Mouse (Mus musculus): ENCODE data around the gene Gm42688. TPM values are rescaled to one million over a fixed set of nuclear protein-coding genes. Genes with fewer than 3 reads are reported as not detected.

The Gm42688 gene
- polyA plus RNA-seq, 1 experiment from 2014 or later, result 1.9 TPM

DNA sequence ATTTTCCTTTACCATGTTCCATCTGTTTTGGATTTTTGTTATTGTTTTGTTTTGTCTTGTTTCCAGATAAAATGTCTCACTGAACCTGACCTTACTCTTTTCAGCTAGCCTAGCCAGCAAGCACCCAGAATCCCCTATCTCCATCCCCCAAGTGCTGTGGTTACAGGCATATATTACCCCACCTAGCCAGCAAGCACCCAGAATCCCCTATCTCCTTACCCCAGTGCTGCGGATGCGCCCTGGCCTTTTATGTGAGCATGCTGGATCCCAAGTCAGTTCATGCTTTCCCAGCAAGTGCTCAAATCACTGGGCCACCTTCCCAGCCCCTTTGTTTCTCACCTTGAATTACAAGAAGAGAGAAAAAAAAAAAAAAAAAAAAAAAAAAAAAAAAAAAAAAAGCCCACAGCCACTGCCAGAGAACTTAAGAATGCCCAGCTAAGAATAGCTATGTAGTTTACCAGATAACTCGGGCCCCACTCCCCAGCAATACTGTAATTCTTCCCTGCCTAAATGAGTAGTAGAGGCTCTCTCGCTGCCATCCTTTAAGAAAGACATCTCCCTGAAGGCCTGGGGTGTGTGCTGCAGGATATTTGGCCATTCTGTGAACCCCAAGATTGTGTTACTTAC lies 10.2 kb downstream of the Gm42688 start:
- Histone ChIP-seq H3K27ac (ENCODE audit: low read depth, low read length) (no peak overlapping the region), H3K4me2 (ENCODE audit: low read length) (no peak overlapping the region), H3K4me3 (ENCODE audit: low read depth, low read length) (no peak overlapping the region), H3K4me1 (ENCODE audit: control insufficient read depth, insufficient read depth, low read length) (peaks cover 15% of the 10 kb centered on the region), H3K36me3 (ENCODE audit: control insufficient read depth, insufficient read depth, low read length) (0 out of 2 replicates have a peak, but pooled peaks cover 5% of the 10 kb centered on the region), H3K9me3 (replicated peaks; ENCODE audit: control insufficient read depth, low read length) (no peaks in the 10 kb centered on the region), H3K9ac (ENCODE audit: low read length) (no peak overlapping the region), H3K27me3 (replicated peaks; ENCODE audit: control insufficient read depth, insufficient read depth, low read length) (no peaks in the 10 kb centered on the region)
- WGBS, result 90% methylated on average over 4 of the region's 4 CpGs
- DNase-seq (ENCODE audit: low spot score) (no peak), ATAC-seq (no peak)

DNA sequence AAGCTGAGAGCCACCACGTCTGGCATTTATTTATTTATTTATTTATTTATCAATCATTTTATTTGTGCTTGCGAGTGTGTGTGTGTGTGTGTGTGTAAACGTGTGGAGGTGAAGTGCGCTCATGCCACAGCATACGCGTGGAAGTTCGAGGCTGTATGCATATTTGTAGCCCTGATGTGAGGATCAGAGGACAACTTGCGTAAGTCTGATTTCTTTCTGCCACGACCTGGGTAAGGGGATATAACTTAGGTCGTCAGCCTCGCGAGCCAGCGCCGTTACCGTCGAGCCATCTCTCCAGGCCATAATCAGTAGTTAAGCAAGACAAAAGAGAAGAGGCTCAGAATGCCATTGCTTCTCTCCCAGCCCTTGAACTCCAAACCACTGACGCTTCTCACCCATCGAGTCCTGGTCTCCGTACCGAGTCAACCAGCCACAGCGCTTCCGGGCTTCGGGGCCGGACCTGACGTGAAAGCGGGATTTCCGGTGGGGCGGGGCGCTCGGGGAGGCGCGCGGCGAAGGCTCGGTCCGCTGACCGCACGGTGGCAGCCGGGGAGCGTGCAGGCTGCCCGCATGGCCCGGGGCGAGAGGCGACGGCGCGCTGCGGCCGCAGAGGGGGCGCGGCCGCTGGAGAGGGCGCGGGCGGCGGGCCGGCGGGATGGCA lies 13.7 kb downstream of the Gm42688 start, which contains the start of gene Mogs:
TSS of gene Mogs (plus strand) at position 486 of the 661 bp plus-strand sequence.
- Histone ChIP-seq H3K9ac (ENCODE audit: low read length) (peak within 1 kb of the TSS; percentile 94), H3K4me2 (ENCODE audit: low read length) (peak within 1 kb of the TSS; percentile 95), H3K27ac (ENCODE audit: low read depth, low read length) (peak within 1 kb of the TSS; percentile 72), H3K27me3 (replicated peaks; ENCODE audit: control insufficient read depth, insufficient read depth, low read length) (no peaks in the 10 kb centered on the region), H3K4me1 (ENCODE audit: control insufficient read depth, insufficient read depth, low read length) (peaks cover 12% of the 10 kb centered on the region), H3K36me3 (ENCODE audit: control insufficient read depth, insufficient read depth, low read length) (peaks cover 33% of the 10 kb centered on the region), H3K9me3 (replicated peaks; ENCODE audit: control insufficient read depth, low read length) (no peaks in the 10 kb centered on the region), H3K4me3 (ENCODE audit: low read depth, low read length) (peak within 1 kb of the TSS; percentile 83)
- ATAC-seq (peak; percentile 89), DNase-seq (ENCODE audit: low spot score) (peak; percentile 91)
- WGBS, result 1% methylated on average over 48 of the region's 58 CpGs

DNA sequence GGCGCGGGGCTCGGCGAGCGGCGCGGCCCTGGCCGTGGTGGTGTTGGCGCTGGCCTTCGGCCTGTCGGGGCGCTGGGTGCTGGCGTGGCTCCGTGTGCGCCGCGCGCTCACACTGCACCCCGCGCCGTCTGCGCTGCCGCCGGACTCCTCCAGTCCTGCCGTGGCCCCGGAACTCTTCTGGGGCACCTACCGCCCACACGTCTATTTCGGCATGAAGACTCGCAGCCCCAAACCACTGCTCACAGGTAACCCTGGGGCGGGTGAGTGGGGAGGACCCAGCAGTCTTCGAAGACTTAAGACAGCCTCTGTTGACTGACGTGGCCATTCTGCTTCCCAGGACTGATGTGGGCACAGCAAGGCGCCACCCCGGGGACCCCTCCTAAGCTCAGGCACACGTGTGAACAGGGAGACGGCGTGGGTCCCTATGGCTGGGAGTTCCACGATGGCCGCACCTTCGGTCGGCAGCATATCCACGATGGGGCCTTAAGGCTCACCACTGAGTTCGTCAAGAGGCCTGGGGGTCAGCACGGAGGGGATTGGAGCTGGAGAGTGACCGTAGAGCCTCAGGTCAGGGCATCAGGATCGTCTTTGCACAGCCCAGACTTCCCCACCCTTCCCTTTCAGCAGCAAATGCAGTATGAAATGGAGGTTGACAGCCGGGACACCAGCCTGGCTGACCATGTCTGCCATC lies 14.4 kb downstream of the Gm42688 start:
- Histone ChIP-seq H3K27ac (ENCODE audit: low read depth, low read length) (peak overlapping the region; percentile 72), H3K4me1 (ENCODE audit: control insufficient read depth, insufficient read depth, low read length) (peaks cover 15% of the 10 kb centered on the region), H3K27me3 (replicated peaks; ENCODE audit: control insufficient read depth, insufficient read depth, low read length) (no peaks in the 10 kb centered on the region), H3K9me3 (replicated peaks; ENCODE audit: control insufficient read depth, low read length) (no peaks in the 10 kb centered on the region), H3K4me2 (ENCODE audit: low read length) (peak overlapping the region; percentile 95), H3K36me3 (ENCODE audit: control insufficient read depth, insufficient read depth, low read length) (peaks cover 31% of the 10 kb centered on the region), H3K4me3 (ENCODE audit: low read depth, low read length) (peak overlapping the region; percentile 83), H3K9ac (ENCODE audit: low read length) (peak overlapping the region; percentile 94)
- DNase-seq (ENCODE audit: low spot score) (no peak), ATAC-seq (peak; percentile 54)
- 2% methylated on average over 46 of the region's 48 CpGs for WGBS

DNA sequence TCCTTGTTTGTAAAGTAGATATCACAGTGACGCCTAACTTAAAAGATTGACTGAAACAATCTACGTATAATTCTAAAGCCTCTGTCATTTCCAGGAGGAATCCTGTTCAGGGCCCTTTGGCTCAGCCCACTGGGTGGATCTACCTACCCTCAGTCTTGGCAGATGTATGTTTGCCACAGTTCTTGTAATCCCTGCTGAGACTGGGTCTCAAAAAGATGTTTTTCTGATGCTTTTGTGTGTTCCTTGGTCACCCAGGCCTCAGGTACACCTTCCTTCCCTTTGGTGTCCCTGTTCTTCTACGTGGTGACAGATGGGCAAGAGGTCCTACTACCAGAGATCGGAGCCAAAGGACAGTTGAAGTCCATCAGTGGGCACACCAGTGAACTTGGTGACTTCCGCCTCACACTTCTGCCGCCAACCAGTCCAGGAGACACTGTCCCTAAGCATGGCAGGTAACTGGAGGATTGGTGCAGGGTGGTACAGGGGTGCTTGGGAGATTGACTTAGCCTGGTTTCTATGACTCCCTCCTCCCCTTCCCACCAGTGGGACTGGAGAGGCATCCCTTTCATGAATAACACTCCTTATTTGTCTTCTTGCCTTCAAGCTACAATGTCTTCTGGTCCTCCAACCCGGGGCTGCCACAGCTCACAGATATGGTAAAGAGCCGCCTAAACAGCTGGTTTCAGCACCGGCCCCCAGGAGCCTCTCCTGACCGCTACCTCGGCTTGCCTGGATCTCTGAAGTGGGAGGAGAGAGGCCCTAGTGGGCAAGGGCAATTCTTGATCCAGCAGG lies 15.2 kb downstream of the Gm42688 start:
- Histone ChIP-seq H3K9me3 (replicated peaks; ENCODE audit: control insufficient read depth, low read length) (no peaks in the 10 kb centered on the region), H3K27ac (ENCODE audit: low read depth, low read length) (no peak overlapping the region; the same call in 1 of the 2 replicates), H3K4me3 (ENCODE audit: low read depth, low read length) (peak overlapping the region; percentile 83), H3K9ac (ENCODE audit: low read length) (peak overlapping the region; percentile 94), H3K4me1 (ENCODE audit: control insufficient read depth, insufficient read depth, low read length) (peaks cover 15% of the 10 kb centered on the region), H3K4me2 (ENCODE audit: low read length) (peak overlapping the region; percentile 95), H3K36me3 (ENCODE audit: control insufficient read depth, insufficient read depth, low read length) (peaks cover 28% of the 10 kb centered on the region), H3K27me3 (replicated peaks; ENCODE audit: control insufficient read depth, insufficient read depth, low read length) (no peaks in the 10 kb centered on the region)
- ATAC-seq (no peak), DNase-seq (ENCODE audit: low spot score) (no peak)
- 81% methylated on average over 11 of the region's 11 CpGs for WGBS

DNA sequence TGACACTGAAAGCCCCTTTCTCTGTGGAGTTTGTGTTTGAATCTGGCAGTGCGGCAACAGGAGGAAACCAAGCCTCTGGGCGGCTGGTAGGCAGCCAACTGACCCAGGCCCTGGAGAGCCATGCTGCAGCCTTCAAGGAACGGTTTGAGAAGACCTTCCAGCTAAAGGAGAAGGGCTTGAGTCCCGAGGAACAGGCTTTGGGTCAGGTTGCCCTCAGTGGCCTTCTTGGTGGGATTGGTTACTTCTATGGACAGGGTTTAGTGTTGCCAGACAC lies 15.7 kb downstream of the Gm42688 start:
- Histone ChIP-seq H3K9me3 (replicated peaks; ENCODE audit: control insufficient read depth, low read length) (no peaks in the 10 kb centered on the region), H3K36me3 (ENCODE audit: control insufficient read depth, insufficient read depth, low read length) (peaks cover 28% of the 10 kb centered on the region), H3K4me1 (ENCODE audit: control insufficient read depth, insufficient read depth, low read length) (peaks cover 15% of the 10 kb centered on the region)

GRCm38 (mm10) chr6:83117616-83118015 lies 16.2 kb downstream of the Gm42688 start:
- Histone ChIP-seq H3K9me3 (replicated peaks; ENCODE audit: control insufficient read depth, low read length) (no peaks in the 10 kb centered on the region), H3K27me3 (replicated peaks; ENCODE audit: control insufficient read depth, insufficient read depth, low read length) (no peaks in the 10 kb centered on the region), H3K36me3 (ENCODE audit: control insufficient read depth, insufficient read depth, low read length) (peaks cover 28% of the 10 kb centered on the region), H3K4me2 (ENCODE audit: low read length) (no peak overlapping the region), H3K4me3 (ENCODE audit: low read depth, low read length) (no peak overlapping the region), H3K9ac (ENCODE audit: low read length) (no peak overlapping the region), H3K27ac (ENCODE audit: low read depth, low read length) (peak overlapping the region; percentile 18; the same call in 1 of the 2 replicates), H3K4me1 (ENCODE audit: control insufficient read depth, insufficient read depth, low read length) (peaks cover 17% of the 10 kb centered on the region)
- WGBS, result 89% methylated on average over 13 of the region's 13 CpGs
- DNase-seq (ENCODE audit: low spot score) (no peak), ATAC-seq (no peak)

More for the DNA sequence above, 15.7 kb downstream of the Gm42688 start:
- WGBS, result 94% methylated on average over 4 of the region's 4 CpGs
- H3K4me2 ChIP-seq (ENCODE audit: low read length), result peak overlapping the region; percentile 95; the same call in 1 of the 2 replicates
- ATAC-seq (no peak), DNase-seq (ENCODE audit: low spot score) (no peak)
- no peaks in the 10 kb centered on the region for H3K27me3 ChIP-seq (replicated peaks; ENCODE audit: control insufficient read depth, insufficient read depth, low read length)
- H3K4me3 ChIP-seq (ENCODE audit: low read depth, low read length), result no peak overlapping the region
- 0 out of 2 replicates have a peak overlapping the region, but pooled peaks have one; percentile 18 for H3K27ac ChIP-seq (ENCODE audit: low read depth, low read length)
- H3K9ac ChIP-seq (ENCODE audit: low read length), result no peak overlapping the region; the same call in 1 of the 2 replicates

DNA sequence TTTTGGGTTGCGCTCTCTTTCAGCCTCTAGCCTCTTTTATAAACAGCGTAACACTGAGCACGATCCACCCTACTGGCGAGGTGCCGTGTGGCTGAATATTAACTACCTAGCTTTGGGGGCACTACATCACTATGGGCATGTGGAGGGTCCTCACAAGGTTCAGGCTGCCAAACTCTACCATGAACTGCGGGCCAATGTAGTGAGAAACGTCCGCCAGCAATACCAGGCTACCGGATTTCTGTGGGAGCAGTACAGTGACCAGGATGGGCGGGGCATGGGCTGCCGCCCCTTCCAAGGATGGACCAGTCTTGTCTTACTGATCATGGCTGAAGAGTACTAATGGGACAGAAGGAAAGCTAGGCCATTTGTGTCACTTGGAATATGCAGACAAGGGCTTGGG lies 17.0 kb downstream of the Gm42688 start:
- ATAC-seq, result no peak
- Histone ChIP-seq H3K9me3 (replicated peaks; ENCODE audit: control insufficient read depth, low read length) (no peaks in the 10 kb centered on the region), H3K27ac (ENCODE audit: low read depth, low read length) (no peak overlapping the region), H3K9ac (ENCODE audit: low read length) (no peak overlapping the region; the same call in 1 of the 2 replicates), H3K36me3 (ENCODE audit: control insufficient read depth, insufficient read depth, low read length) (peaks cover 32% of the 10 kb centered on the region), H3K4me3 (ENCODE audit: low read depth, low read length) (no peak overlapping the region), H3K4me2 (ENCODE audit: low read length) (no peak overlapping the region), H3K27me3 (replicated peaks; ENCODE audit: control insufficient read depth, insufficient read depth, low read length) (no peaks in the 10 kb centered on the region), H3K4me1 (ENCODE audit: control insufficient read depth, insufficient read depth, low read length) (peaks cover 22% of the 10 kb centered on the region)
- no peak for DNase-seq (ENCODE audit: low spot score)
- WGBS, result 78% methylated on average over 11 of the region's 11 CpGs

DNA sequence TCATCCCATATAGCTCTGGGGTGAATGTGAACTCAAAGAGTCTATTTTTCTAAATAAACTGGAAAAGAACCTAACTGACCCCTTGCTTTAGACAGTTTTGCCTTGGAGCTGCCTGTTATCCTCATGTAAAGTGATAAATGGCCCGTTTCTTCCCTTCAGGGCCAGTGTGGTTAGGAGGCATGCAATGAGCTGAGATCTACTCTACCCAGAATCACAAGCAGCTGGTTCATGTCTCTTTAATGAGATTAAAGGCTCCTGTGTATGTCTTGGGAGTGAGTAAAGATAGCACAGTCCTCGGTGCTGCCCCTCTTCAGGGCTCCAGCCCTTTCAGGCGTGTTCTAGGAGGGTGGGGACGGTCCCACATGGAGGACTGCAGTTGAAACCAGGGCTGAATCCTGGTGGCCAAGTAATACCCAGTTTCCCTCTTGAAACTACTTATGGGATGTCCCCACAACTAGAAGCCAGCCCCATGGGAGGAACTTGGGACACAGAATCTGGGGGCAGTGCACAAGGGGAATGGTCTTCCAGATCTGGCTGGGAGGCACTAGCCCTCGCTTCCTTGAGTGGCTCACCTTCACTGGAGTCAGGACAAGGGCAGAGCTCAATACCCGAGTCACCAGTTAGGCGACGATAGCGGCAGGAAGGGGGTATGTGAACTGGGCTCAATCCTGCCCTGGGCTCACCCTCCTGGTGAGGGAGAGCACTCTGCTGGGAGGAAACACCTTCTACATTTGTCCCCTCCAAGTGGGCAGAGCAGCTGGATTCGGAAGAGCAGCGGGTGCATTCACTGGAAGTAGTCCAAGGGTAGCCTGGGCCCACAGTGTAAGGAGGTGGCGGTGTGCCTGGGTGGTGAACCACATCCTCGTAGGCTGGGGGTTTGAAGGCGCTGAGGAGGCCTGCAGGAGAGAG lies 17.7 kb downstream of the Gm42688 start:
- no peak overlapping the region for H3K4me3 ChIP-seq (ENCODE audit: low read depth, low read length)
- no peak overlapping the region for H3K27ac ChIP-seq (ENCODE audit: low read depth, low read length)
- WGBS, result 80% methylated on average over 14 of the region's 14 CpGs

More for the DNA sequence above, 17.7 kb downstream of the Gm42688 start:
- H3K36me3 ChIP-seq (ENCODE audit: control insufficient read depth, insufficient read depth, low read length), result peaks cover 34% of the 10 kb centered on the region
- ATAC-seq, result no peak
- H3K27me3 ChIP-seq (replicated peaks; ENCODE audit: control insufficient read depth, insufficient read depth, low read length), result no peaks in the 10 kb centered on the region
- no peak overlapping the region; the same call in 1 of the 2 replicates for H3K4me2 ChIP-seq (ENCODE audit: low read length)
- no peak for DNase-seq (ENCODE audit: low spot score)
- H3K9ac ChIP-seq (ENCODE audit: low read length), result peak overlapping the region; percentile 22; the same call in 1 of the 2 replicates
- peaks cover 24% of the 10 kb centered on the region for H3K4me1 ChIP-seq (ENCODE audit: control insufficient read depth, insufficient read depth, low read length)
- no peaks in the 10 kb centered on the region for H3K9me3 ChIP-seq (replicated peaks; ENCODE audit: control insufficient read depth, low read length)
